Mouse (Mus musculus) stomach, embryonic 16.5 days (tissue): Measurements from ENCODE around the gene Atp2a2. TPM values are rescaled to one million over a fixed set of nuclear protein-coding genes. Genes with fewer than 3 reads are reported as not detected.

Experiments used
- ATAC-seq: fragments of 200-750 bp; cut with Nextera tagmentation; 2 replicates; pipeline ENCODE4 v1.8.0; 2017; ENCODE audit warnings: moderate number of reproducible peaks, moderate TSS enrichment; ENCODE audit not compliant: insufficient read depth, low FRiP score
- H3K27ac ChIP-seq: fragments of 300-500 bp; sonication (generic); 2 replicates; pipeline ENCODE4 v1.5.1; 2014; ENCODE audit warnings: low read length
- H3K27me3 ChIP-seq: fragments of 300-500 bp; sonication (generic); 2 replicates; pipeline ENCODE4 v1.6.1; 2014; ENCODE audit warnings: low read length, control low read depth, mixed read lengths; ENCODE audit not compliant: control insufficient read depth, insufficient read depth
- H3K36me3 ChIP-seq: fragments of 300-500 bp; sonication (generic); 2 replicates; pipeline ENCODE4 v1.6.1; 2014; ENCODE audit warnings: low read length; ENCODE audit not compliant: control insufficient read depth, insufficient read depth
- H3K4me1 ChIP-seq: fragments of 300-500 bp; sonication (generic); 2 replicates; pipeline ENCODE4 v1.6.1; 2014; ENCODE audit warnings: low read length, control low read depth, mixed read lengths; ENCODE audit not compliant: control insufficient read depth, insufficient read depth
- H3K4me2 ChIP-seq: fragments of 300-500 bp; sonication (generic); 2 replicates; pipeline ENCODE4 v1.6.1; 2014; ENCODE audit warnings: low read depth, low read length, mixed read lengths
- H3K4me3 ChIP-seq: fragments of 300-500 bp; sonication (generic); replicated peaks from 2 replicates; pipeline ENCODE4 v1.5.1; 2014; ENCODE audit warnings: mild to moderate bottlenecking, low read length
- H3K9ac ChIP-seq: fragments of 300-500 bp; sonication (generic); 2 replicates; pipeline ENCODE4 v1.6.1; 2014; ENCODE audit warnings: low read length
- H3K9me3 ChIP-seq: fragments of 300-500 bp; sonication (generic); replicated peaks from 2 replicates; pipeline ENCODE4 v1.6.1; 2016; ENCODE audit warnings: low read length, control low read depth; ENCODE audit not compliant: control insufficient read depth
- WGBS: fragments of 180-500 bp; shearing (Covaris S2); extraction: QIAGEN DNeasy Blood & Tissue Kit; methylation state at CpG from one replicate; pipeline ENCODE4 v1.1.7; 2014; 5-methylcytosine and 5-hydroxymethylcytosine counted together
- polyA plus RNA-seq: library from polyadenylated mRNA; unstranded; fragments of >200 nt; fragmentation: Nextera tagmentation; extraction: Ambion mirVana; gene quantifications from 2 replicates; pipeline ENCODE4 v1.2.1, GENCODE M21; 2015

Gene Atp2a2
- polyA plus RNA-seq, 1 experiment from 2014 or later: 27.3 TPM

DNA sequence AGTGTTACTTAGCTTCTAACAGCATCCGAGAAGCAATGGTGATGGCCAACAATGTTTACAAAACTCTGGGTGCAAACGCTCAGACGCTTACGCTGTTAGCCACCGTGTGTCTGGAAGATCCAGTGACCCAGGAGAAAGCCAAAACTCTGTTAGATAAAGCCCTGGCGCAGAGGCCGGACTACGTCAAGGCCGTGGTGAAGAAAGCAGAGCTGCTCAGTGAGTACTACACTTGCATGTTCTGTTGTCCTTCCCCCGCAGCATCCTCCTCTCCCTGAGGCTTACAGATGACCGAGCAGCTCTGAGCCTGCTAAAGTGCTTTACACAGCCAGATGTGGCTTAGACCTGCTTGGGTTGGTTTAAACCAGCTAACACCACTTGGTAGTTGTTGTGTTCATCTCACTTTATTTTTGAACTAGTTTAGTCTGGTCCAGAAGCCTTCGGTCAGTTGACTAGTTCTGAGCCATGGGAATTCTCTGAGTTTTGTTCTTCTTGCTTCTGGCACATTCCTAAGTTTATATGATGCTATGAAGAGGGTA, 61.9 kb downstream of the Atp2a2 start:
- Histone ChIP-seq H3K4me1 (no peaks in the 10 kb centered on the region), H3K27me3 (no peaks in the 10 kb centered on the region), H3K36me3 (peaks cover 71% of the 10 kb centered on the region), H3K4me2 (no peak overlapping the region), H3K4me3 (no peak overlapping the region), H3K27ac (no peak overlapping the region), H3K9me3 (no peaks in the 10 kb centered on the region), H3K9ac (no peak overlapping the region)
- WGBS: 86% methylated on average over 12 of the region's 12 CpGs
- no peak for ATAC-seq

DNA sequence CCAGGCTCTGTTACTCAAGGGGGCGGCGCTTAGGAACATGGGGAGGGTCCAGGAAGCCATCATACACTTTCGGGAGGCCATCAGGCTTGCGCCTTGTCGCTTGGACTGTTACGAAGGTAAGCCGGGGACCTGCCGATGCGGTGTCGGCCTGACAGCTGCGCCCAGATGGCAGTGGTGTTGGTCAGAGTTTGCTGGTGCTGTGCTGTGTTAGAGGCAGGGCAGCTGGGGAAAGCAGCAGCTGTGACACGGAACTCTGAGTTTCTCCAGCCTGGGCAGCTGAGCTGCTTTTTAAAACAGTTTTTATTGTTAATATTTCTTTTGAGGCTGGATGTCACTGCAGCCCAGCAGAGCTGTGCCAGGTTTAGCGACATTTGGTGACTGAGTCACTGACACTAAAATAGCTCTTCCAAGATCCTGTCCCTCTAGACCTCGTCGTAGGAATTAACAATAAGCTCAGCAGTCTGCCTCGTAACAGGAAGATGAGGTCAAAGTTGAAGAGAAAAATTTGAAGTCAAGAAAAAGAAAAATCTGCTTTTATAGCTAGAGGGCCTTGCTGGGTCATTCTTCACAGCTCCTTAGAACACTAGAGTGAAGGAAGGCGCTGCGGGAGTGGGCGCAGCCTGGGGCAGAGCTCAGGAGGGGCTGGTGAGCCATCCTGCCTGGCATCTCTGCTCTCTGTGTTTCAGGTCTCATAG, 62.5 kb downstream of the Atp2a2 start:
- Histone ChIP-seq H3K4me3 (no peak overlapping the region), H3K27me3 (no peaks in the 10 kb centered on the region), H3K4me2 (no peak overlapping the region), H3K27ac (peak overlapping the region; percentile 51; the same call in 1 of the 2 replicates), H3K9me3 (no peaks in the 10 kb centered on the region), H3K9ac (no peak overlapping the region; the same call in 1 of the 2 replicates), H3K36me3 (peaks cover 67% of the 10 kb centered on the region), H3K4me1 (no peaks in the 10 kb centered on the region)
- WGBS: 65% methylated on average over 19 of the region's 19 CpGs
- ATAC-seq: no peak

DNA sequence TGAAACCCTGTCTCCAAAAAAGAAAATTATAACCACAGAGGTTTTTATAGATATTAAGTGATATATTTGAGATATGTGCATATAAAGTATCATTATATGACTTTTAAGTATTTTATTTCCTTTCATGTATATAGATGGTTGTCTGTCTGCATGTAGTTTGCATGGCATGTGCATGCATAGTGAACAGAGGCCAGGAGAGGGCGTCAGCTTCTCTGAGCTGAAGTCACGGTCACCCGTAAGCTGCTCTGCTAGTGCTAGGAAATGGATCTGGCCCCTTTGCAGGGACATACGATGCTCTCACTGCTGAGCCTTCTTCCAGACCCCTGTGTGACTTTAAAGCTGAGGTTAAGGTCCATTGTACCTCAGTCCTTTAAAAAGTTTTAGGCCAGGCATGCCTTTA, 67.5 kb downstream of the Atp2a2 start:
- H3K27ac ChIP-seq: no peak overlapping the region
- 85% methylated on average over 4 of the region's 4 CpGs for WGBS

DNA sequence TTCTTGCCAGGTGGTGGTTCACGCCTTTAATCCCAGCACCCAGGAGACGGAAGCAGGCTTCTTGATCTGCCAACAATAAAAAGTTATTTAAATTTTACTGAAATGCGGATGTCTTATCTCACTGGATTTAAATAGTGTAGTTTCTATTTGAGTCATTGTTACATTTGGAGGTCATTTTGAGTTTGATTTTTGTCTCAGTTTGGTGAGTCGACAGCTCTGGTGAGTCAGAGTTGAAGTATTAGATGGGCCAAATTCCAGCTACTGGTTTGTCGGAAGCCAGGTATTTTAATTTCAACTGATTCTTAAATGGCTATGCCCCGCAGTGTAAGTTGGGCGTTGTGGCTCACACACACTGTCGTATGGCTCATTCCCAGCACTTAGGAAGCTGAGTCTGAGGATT, 70.8 kb downstream of the Atp2a2 start:
- WGBS: 81% methylated on average over 8 of the region's 8 CpGs
- H3K36me3 ChIP-seq: peaks cover 41% of the 10 kb centered on the region
- H3K9me3 ChIP-seq: no peaks in the 10 kb centered on the region

More for the DNA sequence above, 67.5 kb downstream of the Atp2a2 start:
- peaks cover 52% of the 10 kb centered on the region for H3K36me3 ChIP-seq
- no peaks in the 10 kb centered on the region for H3K27me3 ChIP-seq
- H3K9ac ChIP-seq: no peak overlapping the region
- H3K4me2 ChIP-seq: no peak overlapping the region
- no peaks in the 10 kb centered on the region for H3K9me3 ChIP-seq
- ATAC-seq: no peak
- H3K4me1 ChIP-seq: no peaks in the 10 kb centered on the region
- no peak overlapping the region for H3K4me3 ChIP-seq

DNA sequence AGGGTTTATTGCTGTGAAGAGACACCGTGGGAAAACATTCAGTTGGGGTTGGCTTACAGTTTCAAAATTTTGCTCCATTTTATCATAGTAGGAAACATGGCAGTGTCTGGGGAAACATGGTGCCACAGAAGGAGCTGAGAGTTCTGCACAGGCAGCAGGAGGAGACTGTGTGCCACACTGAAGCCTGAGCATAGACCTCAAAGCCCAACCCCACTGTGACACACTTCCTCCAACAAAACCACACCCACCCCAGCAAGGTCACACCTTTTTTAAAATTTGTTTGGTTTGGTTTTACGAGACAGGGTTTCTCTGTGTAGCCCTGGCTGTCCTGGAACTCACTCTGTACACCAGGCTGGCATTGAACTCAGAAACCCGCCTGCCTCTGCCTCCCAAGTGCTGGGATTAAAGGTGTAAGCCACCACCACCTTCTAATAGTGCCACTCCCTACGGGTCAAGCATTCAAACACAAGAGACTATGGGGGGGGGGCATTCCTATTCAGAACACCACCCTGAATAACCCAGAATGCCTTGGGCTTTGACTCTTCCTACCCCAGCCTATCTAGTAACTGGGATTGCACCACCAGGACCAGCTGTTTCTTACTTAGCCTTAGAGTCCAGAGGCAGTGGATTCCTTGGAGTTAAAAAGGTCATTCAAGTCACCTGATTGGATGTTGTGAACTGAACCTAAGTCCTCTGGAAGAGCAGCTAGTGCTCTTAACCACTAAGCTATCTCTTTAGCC, 71.8 kb downstream of the Atp2a2 start:
- Histone ChIP-seq H3K4me1 (no peaks in the 10 kb centered on the region), H3K4me3 (no peak overlapping the region), H3K4me2 (no peak overlapping the region), H3K36me3 (peaks cover 31% of the 10 kb centered on the region), H3K9me3 (no peaks in the 10 kb centered on the region), H3K27ac (no peak overlapping the region), H3K9ac (no peak overlapping the region), H3K27me3 (no peaks in the 10 kb centered on the region)
- WGBS: 85% methylated on average over 4 of the region's 4 CpGs
- ATAC-seq: no peak

More for the DNA sequence above, 70.8 kb downstream of the Atp2a2 start:
- H3K4me1 ChIP-seq: no peaks in the 10 kb centered on the region
- H3K4me2 ChIP-seq: no peak overlapping the region
- H3K9ac ChIP-seq: no peak overlapping the region
- no peak overlapping the region for H3K4me3 ChIP-seq
- H3K27ac ChIP-seq: no peak overlapping the region
- no peak for ATAC-seq
- no peaks in the 10 kb centered on the region for H3K27me3 ChIP-seq

DNA sequence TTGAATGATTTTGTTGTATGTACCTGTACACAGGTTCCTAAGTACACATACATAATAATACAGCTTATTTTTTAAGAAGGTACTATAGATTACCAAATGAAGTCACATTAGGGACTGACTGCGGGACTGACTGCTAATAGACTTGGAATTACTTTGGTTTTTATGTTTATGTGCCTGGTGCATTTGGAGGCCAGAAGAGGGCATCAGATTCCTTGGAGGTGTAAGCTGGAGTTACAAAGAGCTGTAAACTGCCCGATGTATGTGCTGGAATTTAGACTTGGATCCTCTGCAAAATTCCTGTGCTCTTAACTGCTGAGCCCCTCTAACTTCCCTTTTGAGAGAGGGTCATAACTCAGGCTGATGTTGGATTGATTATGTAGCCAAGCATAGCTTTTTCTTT, 76.5 kb downstream of the Atp2a2 start:
- WGBS: 72% methylated on average over 2 of the region's 2 CpGs
- no peak overlapping the region for H3K4me2 ChIP-seq

DNA sequence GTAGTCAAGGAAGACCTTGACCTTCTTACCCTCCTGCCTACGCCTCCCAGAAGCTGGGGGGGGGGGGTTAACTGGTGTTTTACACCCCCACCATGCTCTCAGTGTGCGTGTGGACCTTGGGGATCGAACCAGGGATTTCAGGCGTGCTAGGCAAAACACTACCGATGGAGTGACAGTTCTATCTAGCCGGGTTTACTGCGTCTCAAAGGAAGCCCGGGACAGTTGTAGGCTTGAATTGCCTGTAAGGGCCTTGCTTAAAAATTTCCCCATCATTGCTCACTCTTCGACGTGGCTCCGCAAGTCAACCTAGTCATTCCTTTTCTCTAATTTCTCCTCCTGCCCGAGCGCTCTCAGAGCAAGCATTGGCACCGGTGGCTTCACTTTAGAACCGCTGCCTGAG, 78.9 kb downstream of the Atp2a2 start:
- Histone ChIP-seq H3K9ac (peak overlapping the region; percentile 96), H3K4me3 (peak overlapping the region; percentile 97), H3K27me3 (no peaks in the 10 kb centered on the region), H3K4me2 (peak overlapping the region; percentile 90), H3K27ac (no peak overlapping the region), H3K36me3 (0 out of 2 replicates have a peak, but pooled peaks cover 1% of the 10 kb centered on the region), H3K4me1 (peaks cover 12% of the 10 kb centered on the region; the same call in 1 of the 2 replicates), H3K9me3 (no peaks in the 10 kb centered on the region)
- no peak for ATAC-seq
- WGBS: 24% methylated on average over 15 of the region's 15 CpGs

More for the DNA sequence above, 76.5 kb downstream of the Atp2a2 start:
- Histone ChIP-seq H3K9me3 (no peaks in the 10 kb centered on the region), H3K36me3 (peaks cover 16% of the 10 kb centered on the region), H3K4me1 (peaks cover 12% of the 10 kb centered on the region; the same call in 1 of the 2 replicates), H3K27me3 (no peaks in the 10 kb centered on the region), H3K4me3 (no peak overlapping the region), H3K27ac (no peak overlapping the region), H3K9ac (no peak overlapping the region)
- ATAC-seq: no peak

DNA sequence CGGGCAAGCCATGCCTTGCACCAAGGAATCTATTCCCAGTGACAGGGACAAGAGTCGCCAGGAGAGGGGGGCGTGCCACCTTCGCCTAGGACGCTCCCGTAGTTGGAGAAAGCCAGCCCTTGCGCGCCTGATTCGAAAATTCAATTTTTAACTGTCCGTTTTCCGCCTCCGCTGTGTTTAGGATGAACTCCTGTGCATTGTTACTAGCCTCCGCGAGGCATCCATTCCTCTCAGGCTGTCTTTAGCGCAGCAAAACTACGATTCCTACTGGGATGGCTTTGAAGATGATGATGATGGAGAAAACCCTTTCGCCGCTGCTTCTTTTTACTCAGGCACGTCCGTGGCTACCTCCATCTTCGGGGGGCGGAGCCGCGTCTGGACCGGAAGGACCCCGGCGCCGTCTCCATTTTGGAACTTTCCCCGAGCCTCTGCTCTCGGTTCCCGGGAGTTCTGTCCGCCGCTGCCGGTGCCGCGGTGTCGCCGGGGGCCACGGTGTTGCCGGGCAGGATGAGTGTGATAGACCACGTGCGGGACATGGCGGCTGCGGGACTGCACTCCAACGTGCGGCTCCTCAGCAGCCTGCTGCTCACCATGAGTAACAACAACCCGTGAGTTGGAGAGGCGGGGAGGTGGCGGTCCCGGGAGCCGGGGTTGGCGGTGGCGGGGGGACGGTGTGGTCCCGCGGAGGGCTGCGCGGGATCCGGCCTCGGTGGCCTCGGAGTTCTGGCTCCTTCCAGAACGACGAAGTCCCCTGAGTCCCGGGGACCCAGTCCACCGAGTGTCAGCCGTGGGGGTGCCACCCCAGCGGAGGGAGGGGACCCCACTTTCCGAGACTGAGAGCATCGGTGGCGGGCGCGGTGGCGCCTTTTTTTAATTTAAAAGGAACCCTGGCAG, 79.7 kb downstream of the Atp2a2 start:
- no peaks in the 10 kb centered on the region for H3K9me3 ChIP-seq
- H3K4me2 ChIP-seq: peak overlapping the region; percentile 90
- under 1% methylated on average over 73 of the region's 73 CpGs for WGBS
- peak overlapping the region; percentile 96 for H3K9ac ChIP-seq
- ATAC-seq: peak; percentile 87
- H3K27me3 ChIP-seq: no peaks in the 10 kb centered on the region
- peak overlapping the region; percentile 89 for H3K27ac ChIP-seq
- no peaks in the 10 kb centered on the region for H3K36me3 ChIP-seq
- peak overlapping the region; percentile 97 for H3K4me3 ChIP-seq
- peaks cover 12% of the 10 kb centered on the region; the same call in 1 of the 2 replicates for H3K4me1 ChIP-seq
